Mouse (Mus musculus): ENCODE measurements around the gene Olfr48. TPM values are rescaled to one million over a fixed set of nuclear protein-coding genes. Genes with fewer than 3 reads are reported as not detected.
A peak's percentile ranks its signal among the peaks of the same experiment; 100 is the strongest.

Olfr48 gene
- polyA plus RNA-seq (2014; fragmentation: Nextera tagmentation; extraction: Ambion mirVana), result not detected in 2 replicates

DNA sequence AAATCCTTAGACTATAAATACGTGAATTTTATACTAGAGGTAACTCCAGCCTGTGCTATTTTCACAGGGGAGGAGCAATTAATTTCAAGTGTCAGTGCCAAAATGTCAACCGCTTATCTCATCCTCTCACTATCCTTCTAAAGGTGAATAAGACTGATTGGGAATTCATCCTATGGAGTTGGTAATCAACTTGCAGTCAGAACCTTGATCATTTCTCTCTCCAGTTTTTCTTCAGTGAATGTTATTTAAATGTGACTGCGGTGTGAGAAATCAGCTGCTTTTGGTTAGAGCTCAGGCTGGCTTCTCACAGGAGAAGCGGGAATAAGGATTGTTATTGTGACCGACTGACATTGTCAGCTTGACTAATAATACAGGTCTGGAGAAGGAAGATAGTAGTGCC is at the start of gene Olfr48:
TSS of gene Olfr48 (minus strand) at position 101 of the 400 bp plus-strand sequence.
- H3K27ac ChIP-seq (ENCODE audit: low read depth, low read length), result no peak within 1 kb of the TSS
- no peaks in the 10 kb centered on the region for H3K9me3 ChIP-seq (ENCODE audit: control insufficient read depth, low read length)
- H3K4me2 ChIP-seq (replicated peaks; ENCODE audit: low read depth, low read length), result no peak within 1 kb of the TSS
- H3K9ac ChIP-seq (ENCODE audit: low read depth, low read length), result no peak within 1 kb of the TSS
- DNase-seq (ENCODE audit: low spot score), result no peak
- no peaks in the 10 kb centered on the region for H3K27me3 ChIP-seq (ENCODE audit: control insufficient read depth, insufficient read depth, low read length)
- H3K36me3 ChIP-seq (ENCODE audit: control insufficient read depth, insufficient read depth, low read length), result no peaks in the 10 kb centered on the region
- no peaks in the 10 kb centered on the region for H3K4me1 ChIP-seq (replicated peaks; ENCODE audit: control insufficient read depth, insufficient read depth, low read length)
- ATAC-seq (ENCODE audit: low FRiP score), result no peak
- 86% methylated on average over 5 of the region's 5 CpGs for WGBS
- H3K4me3 ChIP-seq (ENCODE audit: low read depth, low read length), result no peak within 1 kb of the TSS

DNA sequence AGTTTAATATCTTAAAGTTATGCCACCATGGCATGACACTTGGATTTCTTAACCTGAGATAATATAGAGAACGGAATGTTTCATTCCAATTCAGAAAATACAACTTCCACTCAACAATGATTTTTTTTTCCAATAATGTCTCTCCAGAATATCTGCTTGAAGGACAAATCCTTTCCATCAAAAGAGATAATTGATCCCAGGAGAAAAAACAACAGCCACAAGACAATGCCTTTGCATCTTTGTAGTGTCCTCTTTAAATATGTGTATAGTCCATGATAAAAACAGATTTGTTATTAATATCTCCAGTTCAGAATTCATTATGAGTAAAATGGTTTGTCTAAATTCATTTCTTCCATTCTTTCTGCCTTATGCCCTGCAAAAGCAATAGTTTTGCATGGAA is 30.1 kb upstream of the Olfr48 start, which contains the start of gene Olfr1257:
TSS of gene Olfr1257 (plus strand) at position 301 of the 400 bp plus-strand sequence.
- ATAC-seq (ENCODE audit: low FRiP score) (no peak), DNase-seq (ENCODE audit: low spot score) (no peak)
- H3K4me1 ChIP-seq (replicated peaks; ENCODE audit: control insufficient read depth, insufficient read depth, low read length), result no peaks in the 10 kb centered on the region
- H3K9ac ChIP-seq (ENCODE audit: low read depth, low read length), result no peak within 1 kb of the TSS
- no peak within 1 kb of the TSS for H3K27ac ChIP-seq (ENCODE audit: low read depth, low read length)
- no peaks in the 10 kb centered on the region for H3K9me3 ChIP-seq (ENCODE audit: control insufficient read depth, low read length)
- H3K36me3 ChIP-seq (ENCODE audit: control insufficient read depth, insufficient read depth, low read length), result no peaks in the 10 kb centered on the region
- no peak within 1 kb of the TSS for H3K4me2 ChIP-seq (replicated peaks; ENCODE audit: low read depth, low read length)
- 91% methylated on average over 1 of the region's 1 CpGs for WGBS
- no peak within 1 kb of the TSS for H3K4me3 ChIP-seq (ENCODE audit: low read depth, low read length)
- no peaks in the 10 kb centered on the region for H3K27me3 ChIP-seq (ENCODE audit: control insufficient read depth, insufficient read depth, low read length)

DNA sequence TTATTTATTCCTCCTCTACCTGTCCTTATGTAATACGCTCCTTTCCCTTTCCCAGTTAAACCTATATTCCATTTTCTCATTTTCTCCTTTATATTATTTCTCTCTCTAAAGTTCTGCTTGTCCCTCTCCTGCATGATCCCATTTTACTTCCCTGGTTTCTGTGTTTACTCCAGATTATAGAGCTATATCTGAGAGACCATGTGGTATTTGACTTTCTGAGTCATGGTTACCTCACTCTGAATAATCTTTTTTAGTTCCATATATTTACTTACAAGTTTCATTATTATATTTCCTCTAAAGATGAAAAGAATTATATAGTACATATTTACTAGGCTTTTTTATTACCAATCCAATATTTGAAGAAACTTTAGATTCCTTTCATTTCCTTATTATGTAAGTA is 1.2 kb upstream of the Olfr48 start:
- WGBS, result 95% methylated on average over 1 of the region's 1 CpGs

DNA sequence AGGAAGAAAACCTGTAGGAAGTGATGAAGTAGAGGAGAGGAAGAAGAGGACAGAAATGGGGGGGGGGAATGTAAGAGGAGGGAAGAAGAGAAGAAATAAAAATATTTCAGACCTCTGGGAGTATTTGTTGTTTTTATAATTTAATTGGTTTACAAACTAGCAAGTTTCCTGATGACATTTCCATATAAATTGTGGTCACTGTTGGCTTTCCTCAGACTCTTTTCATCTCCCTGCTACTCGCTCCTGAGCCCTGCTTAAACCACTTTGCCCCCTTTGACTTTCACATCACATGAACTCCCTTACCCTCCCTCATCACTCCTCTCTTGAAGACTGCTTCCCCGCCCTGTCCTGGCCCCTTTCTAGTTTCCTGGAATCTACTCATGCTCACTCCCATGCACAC is 6.5 kb downstream of the Olfr48 start, which contains the start of gene Olfr1256:
TSS of gene Olfr1256 (minus strand) at position 101 of the 400 bp plus-strand sequence.
- no peak for DNase-seq (ENCODE audit: low spot score)
- no peaks in the 10 kb centered on the region for H3K9me3 ChIP-seq (ENCODE audit: control insufficient read depth, low read length)
- no peak within 1 kb of the TSS for H3K4me2 ChIP-seq (replicated peaks; ENCODE audit: low read depth, low read length)

More for the DNA sequence above, 1.2 kb upstream of the Olfr48 start:
- Histone ChIP-seq H3K4me1 (replicated peaks; ENCODE audit: control insufficient read depth, insufficient read depth, low read length) (no peaks in the 10 kb centered on the region), H3K4me2 (replicated peaks; ENCODE audit: low read depth, low read length) (no peak overlapping the region), H3K9ac (ENCODE audit: low read depth, low read length) (no peak overlapping the region), H3K27me3 (ENCODE audit: control insufficient read depth, insufficient read depth, low read length) (no peaks in the 10 kb centered on the region), H3K9me3 (ENCODE audit: control insufficient read depth, low read length) (no peaks in the 10 kb centered on the region), H3K27ac (ENCODE audit: low read depth, low read length) (no peak overlapping the region), H3K36me3 (ENCODE audit: control insufficient read depth, insufficient read depth, low read length) (no peaks in the 10 kb centered on the region), H3K4me3 (ENCODE audit: low read depth, low read length) (no peak overlapping the region)
- no peak for ATAC-seq (ENCODE audit: low FRiP score)
- DNase-seq (ENCODE audit: low spot score), result no peak

DNA sequence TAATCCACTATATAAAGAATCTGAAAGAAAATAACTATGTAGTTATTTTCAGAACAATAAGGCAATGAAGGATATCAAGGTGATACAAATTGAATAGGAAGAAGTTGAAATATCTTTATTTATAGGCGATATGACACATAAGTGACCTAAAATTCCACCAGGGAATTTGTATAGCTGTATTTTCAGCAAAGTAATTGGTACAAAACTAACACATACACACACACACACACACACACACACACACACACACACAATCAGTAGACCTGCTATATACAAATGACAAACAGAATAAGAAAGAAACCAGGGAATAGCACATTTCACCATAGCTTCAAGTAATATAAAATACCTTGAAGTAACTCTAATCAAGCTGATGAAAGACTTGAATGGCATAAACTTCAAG is 27.8 kb downstream of the Olfr48 start:
- Histone ChIP-seq H3K36me3 (ENCODE audit: control insufficient read depth, insufficient read depth, low read length) (no peaks in the 10 kb centered on the region), H3K4me1 (replicated peaks; ENCODE audit: control insufficient read depth, insufficient read depth, low read length) (no peaks in the 10 kb centered on the region), H3K4me3 (ENCODE audit: low read depth, low read length) (no peak overlapping the region), H3K9ac (ENCODE audit: low read depth, low read length) (no peak overlapping the region), H3K9me3 (ENCODE audit: control insufficient read depth, low read length) (no peaks in the 10 kb centered on the region), H3K27me3 (ENCODE audit: control insufficient read depth, insufficient read depth, low read length) (no peaks in the 10 kb centered on the region), H3K4me2 (replicated peaks; ENCODE audit: low read depth, low read length) (no peak overlapping the region), H3K27ac (ENCODE audit: low read depth, low read length) (no peak overlapping the region)
- WGBS, result 92% methylated on average over 1 of the region's 1 CpGs
- DNase-seq (ENCODE audit: low spot score) (no peak), ATAC-seq (ENCODE audit: low FRiP score) (no peak)

More for the DNA sequence above, 6.5 kb downstream of the Olfr48 start, which contains the start of gene Olfr1256:
- Histone ChIP-seq H3K4me1 (replicated peaks; ENCODE audit: control insufficient read depth, insufficient read depth, low read length) (no peaks in the 10 kb centered on the region), H3K27me3 (ENCODE audit: control insufficient read depth, insufficient read depth, low read length) (no peaks in the 10 kb centered on the region), H3K9ac (ENCODE audit: low read depth, low read length) (no peak within 1 kb of the TSS), H3K27ac (ENCODE audit: low read depth, low read length) (no peak within 1 kb of the TSS), H3K36me3 (ENCODE audit: control insufficient read depth, insufficient read depth, low read length) (no peaks in the 10 kb centered on the region), H3K4me3 (ENCODE audit: low read depth, low read length) (no peak within 1 kb of the TSS)
- 60% methylated on average over 2 of the region's 2 CpGs for WGBS
- no peak for ATAC-seq (ENCODE audit: low FRiP score)

DNA sequence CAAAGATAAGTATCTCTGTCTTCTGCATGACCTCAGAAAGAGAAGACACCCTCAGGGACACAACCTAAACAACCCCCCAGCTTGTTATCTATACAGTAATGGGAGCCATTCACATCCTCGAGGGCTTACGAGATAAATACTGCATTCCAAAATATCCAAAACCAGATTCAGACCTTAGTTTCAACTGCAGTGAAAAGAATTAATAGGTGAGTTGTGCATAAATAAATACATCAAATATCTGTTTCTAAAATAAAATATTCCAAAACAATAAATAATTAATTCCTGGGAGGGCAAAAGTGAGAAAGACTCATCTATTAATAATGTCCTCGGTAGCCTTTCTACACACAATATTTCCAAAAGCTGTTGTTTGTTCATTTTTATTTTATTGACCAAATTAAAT is 36.3 kb downstream of the Olfr48 start, which contains the start of gene Olfr1255:
TSS of gene Olfr1255 (plus strand) at position 301 of the 400 bp plus-strand sequence.
- ATAC-seq (ENCODE audit: low FRiP score), result no peak
- Histone ChIP-seq H3K9ac (ENCODE audit: low read depth, low read length) (no peak within 1 kb of the TSS), H3K4me1 (replicated peaks; ENCODE audit: control insufficient read depth, insufficient read depth, low read length) (no peaks in the 10 kb centered on the region), H3K36me3 (ENCODE audit: control insufficient read depth, insufficient read depth, low read length) (no peaks in the 10 kb centered on the region), H3K27ac (ENCODE audit: low read depth, low read length) (no peak within 1 kb of the TSS), H3K27me3 (ENCODE audit: control insufficient read depth, insufficient read depth, low read length) (no peaks in the 10 kb centered on the region), H3K4me3 (ENCODE audit: low read depth, low read length) (no peak within 1 kb of the TSS), H3K4me2 (replicated peaks; ENCODE audit: low read depth, low read length) (no peak within 1 kb of the TSS), H3K9me3 (ENCODE audit: control insufficient read depth, low read length) (no peaks in the 10 kb centered on the region)
- DNase-seq (ENCODE audit: low spot score), result no peak
- 86% methylated on average over 3 of the region's 3 CpGs for WGBS

DNA sequence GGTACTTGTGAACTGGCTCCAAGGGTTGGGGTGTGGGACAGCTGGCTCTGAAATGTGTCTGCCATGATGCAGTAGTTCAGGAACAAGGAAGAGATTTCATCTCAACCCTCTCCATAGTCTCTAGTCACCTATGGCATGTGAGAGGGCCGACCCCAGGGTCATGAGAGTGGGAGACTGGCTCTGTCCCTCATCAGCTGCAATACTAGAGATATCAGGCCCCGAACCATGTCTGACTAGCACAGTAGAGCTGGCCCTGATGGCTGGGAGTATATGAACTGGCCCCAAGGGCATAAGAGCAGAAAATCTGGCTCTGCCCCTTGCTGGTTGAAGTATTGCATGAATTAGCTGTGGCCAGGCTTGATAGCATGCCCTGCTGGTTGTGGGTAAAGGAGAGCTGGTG is 37.3 kb downstream of the Olfr48 start:
- H3K9ac ChIP-seq (ENCODE audit: low read depth, low read length), result no peak overlapping the region
- no peaks in the 10 kb centered on the region for H3K27me3 ChIP-seq (ENCODE audit: control insufficient read depth, insufficient read depth, low read length)
- H3K4me3 ChIP-seq (ENCODE audit: low read depth, low read length), result no peak overlapping the region
- no peak overlapping the region for H3K27ac ChIP-seq (ENCODE audit: low read depth, low read length)
- H3K4me2 ChIP-seq (replicated peaks; ENCODE audit: low read depth, low read length), result no peak overlapping the region
- DNase-seq (ENCODE audit: low spot score) (no peak), ATAC-seq (ENCODE audit: low FRiP score) (peak; percentile 38; the same call in 1 of the 2 replicates)
- H3K9me3 ChIP-seq (ENCODE audit: control insufficient read depth, low read length), result no peaks in the 10 kb centered on the region
- H3K36me3 ChIP-seq (ENCODE audit: control insufficient read depth, insufficient read depth, low read length), result no peaks in the 10 kb centered on the region
- 82% methylated on average over 2 of the region's 2 CpGs for WGBS
- no peaks in the 10 kb centered on the region for H3K4me1 ChIP-seq (replicated peaks; ENCODE audit: control insufficient read depth, insufficient read depth, low read length)

DNA sequence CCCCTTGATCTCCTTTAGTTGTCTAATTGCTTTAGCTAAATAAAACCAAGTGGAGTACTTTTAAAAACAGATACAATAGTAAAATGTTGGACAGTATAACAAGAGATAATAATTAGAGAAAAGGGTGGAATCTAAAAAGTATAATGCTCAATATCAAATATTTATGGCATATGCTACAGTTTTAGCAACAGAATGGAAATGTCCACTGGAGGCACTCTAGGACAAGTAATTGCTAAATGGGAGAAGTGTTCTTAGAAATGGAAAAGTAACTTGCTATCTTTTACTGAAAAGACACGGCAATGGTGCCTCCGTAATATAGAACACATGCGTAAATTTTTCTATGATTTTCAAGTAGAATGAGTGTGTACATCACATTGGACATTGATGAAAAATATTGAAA is 48.4 kb downstream of the Olfr48 start:
- Histone ChIP-seq H3K27ac (ENCODE audit: low read depth, low read length) (no peak overlapping the region), H3K36me3 (ENCODE audit: control insufficient read depth, insufficient read depth, low read length) (no peaks in the 10 kb centered on the region), H3K27me3 (ENCODE audit: control insufficient read depth, insufficient read depth, low read length) (no peaks in the 10 kb centered on the region), H3K4me3 (ENCODE audit: low read depth, low read length) (no peak overlapping the region), H3K4me1 (replicated peaks; ENCODE audit: control insufficient read depth, insufficient read depth, low read length) (no peaks in the 10 kb centered on the region), H3K9ac (ENCODE audit: low read depth, low read length) (no peak overlapping the region), H3K4me2 (replicated peaks; ENCODE audit: low read depth, low read length) (no peak overlapping the region), H3K9me3 (ENCODE audit: control insufficient read depth, low read length) (no peaks in the 10 kb centered on the region)
- ATAC-seq (ENCODE audit: low FRiP score), result no peak
- no peak for DNase-seq (ENCODE audit: low spot score)
- 88% methylated on average over 3 of the region's 3 CpGs for WGBS

DNA sequence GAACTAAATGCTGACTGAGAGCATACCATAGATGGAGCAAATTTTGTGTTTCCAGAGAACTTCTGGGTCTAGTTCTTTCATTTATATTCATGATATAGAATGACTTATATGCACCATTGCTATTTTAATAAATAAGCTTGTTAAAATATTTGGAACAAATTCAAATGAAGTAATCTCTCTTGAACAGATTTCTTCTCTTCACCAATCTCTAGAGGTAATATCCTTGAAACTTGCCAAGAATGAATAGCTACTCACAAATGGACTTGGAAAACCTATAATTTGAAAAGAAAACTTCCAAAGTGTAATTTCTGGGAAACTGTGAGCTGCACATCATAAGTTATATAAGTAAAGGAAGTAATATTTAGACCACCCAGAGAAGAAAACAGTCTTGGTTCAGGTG is 54.5 kb downstream of the Olfr48 start, which contains the start of gene Olfr1254:
TSS of gene Olfr1254 (minus strand) at position 101 of the 400 bp plus-strand sequence.
- Histone ChIP-seq H3K4me2 (replicated peaks; ENCODE audit: low read depth, low read length) (no peak within 1 kb of the TSS), H3K27me3 (ENCODE audit: control insufficient read depth, insufficient read depth, low read length) (no peaks in the 10 kb centered on the region), H3K9ac (ENCODE audit: low read depth, low read length) (no peak within 1 kb of the TSS), H3K27ac (ENCODE audit: low read depth, low read length) (no peak within 1 kb of the TSS), H3K36me3 (ENCODE audit: control insufficient read depth, insufficient read depth, low read length) (no peaks in the 10 kb centered on the region), H3K9me3 (ENCODE audit: control insufficient read depth, low read length) (no peaks in the 10 kb centered on the region), H3K4me1 (replicated peaks; ENCODE audit: control insufficient read depth, insufficient read depth, low read length) (no peaks in the 10 kb centered on the region), H3K4me3 (ENCODE audit: low read depth, low read length) (no peak within 1 kb of the TSS)
- no peak for DNase-seq (ENCODE audit: low spot score)
- ATAC-seq (ENCODE audit: low FRiP score), result no peak
